Mouse (Mus musculus): ENCODE results near the gene Eri3. TPM values are rescaled to one million over a fixed set of nuclear protein-coding genes. Genes with fewer than 3 reads are reported as not detected.
A peak's percentile ranks its signal among the peaks of the same experiment; 100 is the strongest.

The Eri3 gene
- polyA plus RNA-seq (2011; ENCODE audit: insufficient read depth, insufficient read length, low replicate concordance, missing spikeins), result 22.4 and 27.5 TPM in 2 replicates

DNA sequence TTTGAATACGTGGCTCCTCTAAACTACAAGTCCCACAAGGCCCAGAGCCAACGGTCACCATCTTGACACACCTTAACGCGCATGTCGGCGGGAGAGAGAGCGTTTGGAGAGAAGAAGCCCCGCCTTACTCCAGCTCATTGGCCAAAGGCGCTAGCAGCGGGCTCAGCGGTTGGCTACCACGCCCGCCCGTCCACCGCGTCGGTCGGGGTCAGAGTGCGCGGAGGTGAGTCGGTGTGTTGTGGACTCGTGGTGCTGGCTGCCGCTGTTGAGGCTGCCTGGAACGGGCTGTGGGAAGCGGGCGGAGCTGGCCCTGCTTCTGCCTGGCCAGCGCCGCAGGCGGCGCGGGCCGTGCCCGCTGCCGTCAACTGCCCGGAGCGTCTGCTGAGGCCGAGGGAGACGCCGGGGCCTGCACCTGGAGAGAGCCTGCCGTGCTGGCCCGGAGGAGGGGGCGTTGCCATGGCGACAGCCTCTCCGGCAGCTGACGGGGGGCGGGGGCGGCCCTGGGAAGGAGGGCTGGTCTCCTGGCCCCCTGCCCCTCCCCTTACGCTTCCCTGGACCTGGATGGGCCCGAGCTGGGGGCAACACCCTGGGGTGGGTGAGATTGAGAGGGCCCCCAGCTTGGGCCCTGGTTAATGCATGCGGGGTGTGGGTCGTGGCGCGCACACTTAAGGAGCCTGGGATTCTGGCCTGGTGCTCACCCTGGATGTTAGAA, at the start of gene Eri3:
TSS of gene Eri3 (plus strand) at position 226 of the 712 bp plus-strand sequence.
- peak; percentile 65; the same call in 1 of the 2 replicates for TF ChIP-seq POLR2A (IDR thresholded peaks at IDR 0.05; ENCODE audit: borderline replicate concordance, control insufficient read depth, low read depth, low read length)
- no peak for TF ChIP-seq CTCF (IDR thresholded peaks at IDR 0.05; ENCODE audit: control insufficient read depth, insufficient read depth, low read length)
- no peak within 1 kb of the TSS; the same call in 1 of the 2 replicates for H3K27ac ChIP-seq (ENCODE audit: control insufficient read depth, insufficient read depth, low read depth, low read length, poor library complexity)
- WGBS, result 1% methylated on average over 52 of the region's 53 CpGs
- H3K4me3 ChIP-seq (replicated peaks; ENCODE audit: control insufficient read depth, low read depth, low read length), result peak within 1 kb of the TSS; percentile 76
- no peaks in the 10 kb centered on the region for H3K4me1 ChIP-seq (ENCODE audit: control insufficient read depth, insufficient read depth, low read length)

DNA sequence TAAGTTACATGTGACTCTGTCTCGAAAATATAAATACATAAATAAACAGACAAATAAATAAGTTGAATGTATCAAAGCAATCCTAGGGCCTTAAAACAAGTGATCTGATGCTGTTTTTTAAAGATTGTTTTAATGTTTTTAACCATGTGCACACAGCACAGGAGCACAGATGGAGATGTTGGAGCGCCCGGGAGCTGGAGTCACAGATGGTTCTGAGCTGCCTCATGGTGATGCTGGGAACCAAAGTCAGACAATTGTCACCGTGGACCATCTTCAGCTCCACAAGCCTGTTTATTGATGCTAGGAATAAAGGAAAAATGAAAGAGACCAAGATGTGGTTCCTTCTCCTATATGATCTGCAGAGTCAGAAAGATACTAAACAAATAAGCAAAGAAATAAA, 31.9 kb upstream of the Eri3 start:
- TF ChIP-seq CTCF (IDR thresholded peaks at IDR 0.05; ENCODE audit: control insufficient read depth, insufficient read depth, low read length), result no peak
- no peak for TF ChIP-seq POLR2A (IDR thresholded peaks at IDR 0.05; ENCODE audit: borderline replicate concordance, control insufficient read depth, low read depth, low read length)
- WGBS, result 89% methylated on average over 4 of the region's 4 CpGs
- Histone ChIP-seq H3K27ac (ENCODE audit: control insufficient read depth, insufficient read depth, low read depth, low read length, poor library complexity) (no peak overlapping the region), H3K4me1 (ENCODE audit: control insufficient read depth, insufficient read depth, low read length) (no peaks in the 10 kb centered on the region), H3K4me3 (replicated peaks; ENCODE audit: control insufficient read depth, low read depth, low read length) (no peak overlapping the region)

GRCm38 (mm10) chr4:117521350-117521749, 28.8 kb upstream of the Eri3 start:
- no peak overlapping the region for H3K4me3 ChIP-seq (replicated peaks; ENCODE audit: control insufficient read depth, low read depth, low read length)
- 48% methylated on average over 2 of the region's 2 CpGs for WGBS

GRCm38 (mm10) chr4:117525990-117526389, 24.2 kb upstream of the Eri3 start:
- TF ChIP-seq CTCF (IDR thresholded peaks at IDR 0.05; ENCODE audit: control insufficient read depth, insufficient read depth, low read length), result no peak
- no peak for TF ChIP-seq POLR2A (IDR thresholded peaks at IDR 0.05; ENCODE audit: borderline replicate concordance, control insufficient read depth, low read depth, low read length)
- Histone ChIP-seq H3K4me1 (ENCODE audit: control insufficient read depth, insufficient read depth, low read length) (no peaks in the 10 kb centered on the region; the same call in 1 of the 2 replicates), H3K4me3 (replicated peaks; ENCODE audit: control insufficient read depth, low read depth, low read length) (no peak overlapping the region), H3K27ac (ENCODE audit: control insufficient read depth, insufficient read depth, low read depth, low read length, poor library complexity) (no peak overlapping the region)
- WGBS, result 66% methylated on average over 5 of the region's 5 CpGs

More at GRCm38 (mm10) chr4:117521350-117521749, 28.8 kb upstream of the Eri3 start:
- TF ChIP-seq CTCF (IDR thresholded peaks at IDR 0.05; ENCODE audit: control insufficient read depth, insufficient read depth, low read length) (no peak; the same call in 1 of the 2 replicates), POLR2A (IDR thresholded peaks at IDR 0.05; ENCODE audit: borderline replicate concordance, control insufficient read depth, low read depth, low read length) (no peak)
- H3K4me1 ChIP-seq (ENCODE audit: control insufficient read depth, insufficient read depth, low read length), result no peaks in the 10 kb centered on the region; the same call in 1 of the 2 replicates
- no peak overlapping the region for H3K27ac ChIP-seq (ENCODE audit: control insufficient read depth, insufficient read depth, low read depth, low read length, poor library complexity)

DNA sequence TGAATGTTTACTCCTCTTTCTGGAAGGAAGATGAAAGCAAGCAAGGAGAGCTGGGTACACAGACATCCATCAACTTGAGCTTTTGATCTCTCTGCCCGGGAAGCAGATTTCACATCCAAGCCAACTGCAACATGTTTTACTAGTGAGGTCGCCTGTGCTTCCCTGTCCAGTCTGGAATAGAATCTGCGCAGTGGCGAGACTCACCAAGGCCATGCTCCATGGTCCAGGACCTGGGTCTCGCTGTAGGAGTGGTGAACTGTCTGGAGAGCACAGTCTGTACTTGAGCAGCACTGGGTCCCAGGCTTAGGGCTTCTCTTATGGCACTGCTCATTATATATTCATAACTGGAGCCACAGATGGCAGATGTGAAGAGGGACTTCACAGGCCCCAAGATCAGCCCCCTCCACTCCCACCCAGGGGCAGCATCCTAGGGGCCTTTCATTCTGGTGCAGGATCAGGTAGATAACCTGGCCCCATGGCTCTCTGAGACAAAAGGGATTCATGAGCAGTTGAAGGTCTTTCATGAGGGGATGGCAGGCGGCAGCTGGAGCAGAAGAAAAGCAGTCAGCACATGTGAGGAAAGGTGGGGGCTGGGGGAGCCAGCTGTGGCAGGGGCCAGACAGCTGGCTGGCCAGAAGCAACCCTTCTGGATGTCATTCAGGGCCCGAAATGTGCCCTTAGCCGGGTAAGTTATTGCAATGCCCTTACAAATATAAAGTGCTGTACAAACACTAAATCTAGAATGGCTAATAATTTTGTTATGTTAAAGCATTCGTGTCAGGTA, 22.9 kb upstream of the Eri3 start:
- H3K27ac ChIP-seq (ENCODE audit: control insufficient read depth, insufficient read depth, low read depth, low read length, poor library complexity), result no peak overlapping the region
- H3K4me1 ChIP-seq (ENCODE audit: control insufficient read depth, insufficient read depth, low read length), result no peaks in the 10 kb centered on the region; the same call in 1 of the 2 replicates
- H3K4me3 ChIP-seq (replicated peaks; ENCODE audit: control insufficient read depth, low read depth, low read length), result no peak overlapping the region
- TF ChIP-seq CTCF (IDR thresholded peaks at IDR 0.05; ENCODE audit: control insufficient read depth, insufficient read depth, low read length), result no peak
- no peak for TF ChIP-seq POLR2A (IDR thresholded peaks at IDR 0.05; ENCODE audit: borderline replicate concordance, control insufficient read depth, low read depth, low read length)
- 83% methylated on average over 9 of the region's 9 CpGs for WGBS

DNA sequence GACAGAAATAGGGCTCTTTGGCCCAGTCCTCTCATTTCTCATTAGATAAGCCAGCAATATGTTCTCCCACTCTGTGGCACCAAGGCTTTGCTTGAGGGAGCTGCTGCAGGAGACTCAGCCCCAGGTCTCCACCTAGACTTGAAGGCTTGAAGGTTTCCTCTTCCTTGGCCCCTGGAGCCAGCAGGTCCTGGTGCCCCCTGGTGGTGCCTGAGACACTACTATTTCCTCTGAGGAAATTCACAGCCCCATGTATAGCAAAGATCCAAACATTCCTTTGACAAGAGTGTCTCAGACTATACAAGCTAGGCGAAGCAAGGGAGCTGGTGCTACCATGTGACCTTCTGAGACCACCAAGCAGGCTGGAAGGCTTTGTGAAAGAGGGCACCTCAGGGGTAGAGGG, 22.2 kb upstream of the Eri3 start:
- 20% methylated on average over 1 of the region's 1 CpGs for WGBS
- Histone ChIP-seq H3K4me1 (ENCODE audit: control insufficient read depth, insufficient read depth, low read length) (no peaks in the 10 kb centered on the region; the same call in 1 of the 2 replicates), H3K4me3 (replicated peaks; ENCODE audit: control insufficient read depth, low read depth, low read length) (no peak overlapping the region), H3K27ac (ENCODE audit: control insufficient read depth, insufficient read depth, low read depth, low read length, poor library complexity) (no peak overlapping the region)
- peak; percentile 66 for TF ChIP-seq CTCF (IDR thresholded peaks at IDR 0.05; ENCODE audit: control insufficient read depth, insufficient read depth, low read length)
- TF ChIP-seq POLR2A (IDR thresholded peaks at IDR 0.05; ENCODE audit: borderline replicate concordance, control insufficient read depth, low read depth, low read length), result no peak

DNA sequence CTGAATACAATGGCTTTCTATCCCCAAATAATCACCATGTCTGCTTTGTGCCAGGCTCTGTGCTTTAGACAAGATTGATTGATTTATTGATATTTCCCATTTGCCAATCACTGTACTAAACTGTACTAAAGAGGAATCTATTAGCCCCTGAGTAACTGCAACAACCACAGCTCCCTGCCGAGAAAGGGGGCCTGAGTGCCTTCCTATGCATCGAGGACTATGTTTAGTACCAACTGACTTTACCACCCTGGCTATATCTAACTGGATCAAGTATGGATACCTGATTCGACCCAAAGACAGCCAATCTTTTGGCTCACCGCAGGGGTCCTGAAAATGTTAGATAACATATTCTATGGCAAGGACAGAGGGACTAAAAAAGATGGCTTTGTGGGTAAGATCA, 20.3 kb upstream of the Eri3 start:
- WGBS, result 72% methylated on average over 4 of the region's 4 CpGs
- TF ChIP-seq POLR2A (IDR thresholded peaks at IDR 0.05; ENCODE audit: borderline replicate concordance, control insufficient read depth, low read depth, low read length) (no peak), CTCF (IDR thresholded peaks at IDR 0.05; ENCODE audit: control insufficient read depth, insufficient read depth, low read length) (no peak)

More for the DNA sequence above, 20.3 kb upstream of the Eri3 start:
- Histone ChIP-seq H3K27ac (ENCODE audit: control insufficient read depth, insufficient read depth, low read depth, low read length, poor library complexity) (no peak overlapping the region), H3K4me1 (ENCODE audit: control insufficient read depth, insufficient read depth, low read length) (no peaks in the 10 kb centered on the region; the same call in 1 of the 2 replicates), H3K4me3 (replicated peaks; ENCODE audit: control insufficient read depth, low read depth, low read length) (no peak overlapping the region)
